Mouse (Mus musculus): ENCODE measurements around the gene Sart1.

Gene Sart1

DNA sequence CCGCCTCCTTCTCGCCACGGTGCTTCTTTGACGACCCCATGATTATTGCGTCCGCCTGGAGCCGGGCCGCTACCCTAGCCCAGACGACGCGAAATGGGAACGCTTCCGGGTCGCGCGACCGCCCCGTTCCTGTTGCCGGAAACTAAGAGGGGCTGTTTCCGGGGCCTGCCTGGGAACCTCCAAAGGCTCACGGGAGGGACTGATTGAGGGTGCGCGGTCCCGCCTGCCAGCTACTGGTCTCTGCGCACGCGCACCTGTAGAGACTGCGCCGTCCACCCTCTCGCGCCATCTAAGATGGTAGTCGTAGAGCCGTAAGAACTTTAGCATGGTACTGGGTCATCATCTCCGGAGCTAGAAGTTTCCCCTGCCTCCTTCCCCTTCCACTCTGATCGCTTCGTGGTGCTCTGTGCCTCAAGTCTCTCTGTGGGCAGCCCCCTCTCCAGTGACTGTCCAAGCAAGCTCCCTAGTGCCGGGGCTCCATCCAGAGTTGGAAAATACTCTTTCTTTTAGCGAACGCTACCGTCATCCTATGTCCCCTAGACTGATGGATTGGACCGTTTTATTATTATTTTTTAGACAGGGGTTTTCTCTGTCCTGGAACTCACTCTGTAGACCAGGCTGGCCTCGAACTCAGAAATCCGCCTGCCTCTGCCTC, at the start of gene Sart1:
Gene Sart1 (minus strand): TSS at position 116 of the 655 bp plus-strand sequence.
- peak; percentile 92 for DNase-seq

GRCm38 (mm10) chr19:5433951-5434350, 45.4 kb upstream of the Sart1 start:
- DNase-seq: no peak

- DNase-seq: no peak
These were observed 44.7 kb upstream of the Sart1 start for GRCm38 (mm10) chr19:5432992-5433852.

DNA sequence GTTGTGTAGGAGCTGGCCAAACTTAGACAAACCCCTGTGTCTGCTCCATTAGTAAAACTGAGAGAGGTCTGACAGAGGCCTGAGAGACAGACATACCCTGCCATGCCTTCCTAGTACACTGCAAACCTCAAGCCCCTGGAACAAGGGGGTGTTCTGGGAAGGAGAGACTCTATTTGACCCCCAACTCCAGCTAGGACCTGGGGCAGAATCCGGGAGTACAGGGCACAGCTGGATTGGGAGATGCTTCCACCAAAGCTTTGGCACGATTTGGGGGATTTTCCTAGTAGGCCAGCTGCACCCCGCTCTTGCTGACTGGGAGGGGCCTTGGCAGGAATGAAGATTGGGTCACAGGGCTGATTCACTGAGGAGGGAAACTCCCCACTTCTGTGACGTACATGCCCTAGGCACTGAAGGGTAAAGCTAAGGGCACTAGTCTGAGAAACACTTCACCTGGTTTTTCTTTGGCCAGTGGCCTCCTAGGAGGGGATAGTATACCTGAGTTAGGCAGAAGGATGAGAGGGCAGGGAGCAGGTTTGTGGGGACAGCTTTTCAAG, 43.5 kb upstream of the Sart1 start:
- no peak for DNase-seq

DNA sequence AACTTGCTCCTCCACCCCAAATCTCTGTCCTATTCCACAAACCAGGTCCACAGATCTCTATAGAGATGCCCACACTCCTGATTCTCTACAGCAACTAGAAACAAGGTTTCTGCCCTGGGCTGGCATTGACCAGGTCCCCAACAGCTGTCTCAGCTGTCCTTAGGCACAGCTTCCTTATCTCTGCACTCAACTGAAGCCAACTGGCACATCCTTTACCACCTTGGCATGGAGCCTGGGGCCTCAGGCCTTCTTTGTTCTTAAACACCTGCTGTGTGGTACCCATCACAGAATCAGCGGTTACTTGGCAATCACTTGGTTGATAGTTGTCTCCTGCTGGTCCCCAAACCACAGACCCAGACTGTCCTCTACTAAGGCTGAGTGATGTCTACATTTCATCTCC, 41.9 kb upstream of the Sart1 start:
- no peak for DNase-seq

GRCm38 (mm10) chr19:5429806-5430205, 41.3 kb upstream of the Sart1 start:
- no peak for DNase-seq

DNA sequence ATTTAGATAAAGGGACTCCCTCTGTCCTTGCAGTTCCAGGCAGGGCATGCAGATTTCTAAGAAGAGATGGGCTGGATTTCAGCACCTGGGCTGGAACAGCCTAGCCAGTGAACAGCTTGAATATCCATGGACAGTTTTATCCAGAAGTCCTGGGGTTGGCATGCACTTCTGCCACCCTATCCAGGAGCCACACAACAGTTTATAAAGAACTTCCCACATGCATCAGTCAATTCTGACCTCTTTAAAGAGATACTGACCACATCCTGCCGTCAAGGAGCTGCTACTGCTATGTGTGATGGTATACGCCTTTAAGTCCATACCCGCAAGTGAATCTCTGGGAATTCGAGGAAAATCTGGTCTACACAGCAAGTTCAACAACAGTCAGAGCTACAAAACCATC, 40.7 kb upstream of the Sart1 start:
- DNase-seq: no peak

- DNase-seq: no peak
These were observed 39.6 kb upstream of the Sart1 start for GRCm38 (mm10) chr19:5428083-5428482.

DNA sequence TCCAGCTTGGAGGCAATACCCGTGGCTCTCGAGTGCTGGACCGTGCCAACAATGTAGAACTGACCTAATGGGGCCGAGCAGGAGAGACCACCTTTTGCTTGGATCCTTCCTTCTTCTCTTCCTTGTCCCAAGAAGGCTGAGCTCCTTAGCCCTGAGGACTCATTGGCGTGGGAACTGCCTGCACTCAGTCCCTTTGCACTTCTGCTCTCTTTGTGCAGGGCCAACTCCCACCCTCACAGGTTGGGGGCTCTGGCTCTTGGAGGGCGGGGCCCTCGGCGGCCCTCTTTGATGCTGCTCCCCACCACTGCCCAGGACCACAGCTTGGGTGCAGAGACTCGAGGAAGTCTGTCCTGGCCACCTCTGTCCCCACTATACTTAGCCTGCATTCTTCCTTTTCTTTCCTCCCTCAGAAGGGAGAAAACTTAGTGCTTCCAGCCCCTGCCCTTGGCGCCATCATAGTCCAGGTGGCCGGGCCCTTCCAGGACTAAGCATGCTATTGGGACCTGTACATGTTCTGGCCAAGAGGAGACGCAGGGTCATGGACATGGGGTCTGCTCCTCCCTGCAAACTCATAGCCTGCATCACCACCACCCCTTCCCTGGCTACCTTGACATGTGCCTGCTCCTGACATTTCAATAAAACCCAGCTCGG, 38.3 kb upstream of the Sart1 start:
- DNase-seq: no peak

GRCm38 (mm10) chr19:5425906-5426565, 37.5 kb upstream of the Sart1 start:
- no peak for DNase-seq

- peak; percentile 97 for DNase-seq
These were observed 36.6 kb upstream of the Sart1 start, which contains the start of the genes Drap1 and AI837181 for GRCm38 (mm10) chr19:5424782-5425741. TSS of gene Drap1 (minus strand) at chr19:5424979. TSS of gene AI837181 (plus strand) at chr19:5425144.

- peak; percentile 73 for DNase-seq
These were observed 35.7 kb upstream of the Sart1 start for GRCm38 (mm10) chr19:5424092-5424781.

GRCm38 (mm10) chr19:5423561-5423960, 35.1 kb upstream of the Sart1 start:
- no peak for DNase-seq

DNA sequence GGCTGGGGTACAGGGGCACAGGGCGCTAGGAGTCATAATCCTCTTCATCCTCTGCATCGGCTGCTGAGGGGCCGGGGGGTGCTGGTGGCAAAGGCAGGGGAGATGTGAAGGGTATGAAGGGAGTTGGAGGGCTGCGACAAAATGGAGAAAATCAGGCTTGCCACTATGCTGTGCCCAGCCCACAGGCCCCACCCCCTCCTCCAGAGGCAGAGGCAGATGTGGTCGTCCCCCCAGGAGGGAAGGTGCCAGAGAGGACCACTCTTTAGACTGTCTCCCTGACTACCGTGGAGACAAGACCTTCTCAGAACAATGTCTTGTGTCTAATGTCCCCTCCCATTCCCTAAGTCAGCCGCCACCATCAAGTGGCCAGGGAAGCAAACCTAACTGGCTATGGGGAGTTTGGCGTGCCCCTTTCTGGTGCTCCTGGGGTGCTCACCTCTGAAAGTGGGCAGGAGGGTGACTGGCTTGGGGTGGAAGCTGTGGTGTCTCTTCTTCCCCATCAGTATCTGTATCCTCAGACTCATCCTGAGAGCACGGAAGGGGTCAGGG, 34.5 kb upstream of the Sart1 start:
- DNase-seq: no peak

DNA sequence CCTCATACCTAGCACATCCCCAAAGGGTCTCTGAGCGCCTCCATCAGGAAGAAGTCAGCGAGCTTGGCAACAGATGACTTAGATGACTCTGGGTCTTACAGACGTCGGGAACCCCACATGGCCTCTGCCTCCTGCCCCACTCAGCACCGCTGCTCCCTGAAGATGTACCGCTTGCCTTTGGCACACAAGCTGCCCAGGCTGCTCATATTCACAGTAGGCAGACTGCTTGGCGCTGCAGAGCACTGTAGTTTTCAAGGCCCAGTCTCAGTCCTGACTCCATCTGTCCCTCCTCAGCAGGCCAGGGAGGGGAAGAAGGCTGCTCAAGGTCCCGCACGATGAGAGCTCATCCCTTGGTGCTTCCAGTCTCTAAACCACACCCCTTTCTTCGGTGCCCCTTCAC, 33.8 kb upstream of the Sart1 start:
- DNase-seq: no peak

DNA sequence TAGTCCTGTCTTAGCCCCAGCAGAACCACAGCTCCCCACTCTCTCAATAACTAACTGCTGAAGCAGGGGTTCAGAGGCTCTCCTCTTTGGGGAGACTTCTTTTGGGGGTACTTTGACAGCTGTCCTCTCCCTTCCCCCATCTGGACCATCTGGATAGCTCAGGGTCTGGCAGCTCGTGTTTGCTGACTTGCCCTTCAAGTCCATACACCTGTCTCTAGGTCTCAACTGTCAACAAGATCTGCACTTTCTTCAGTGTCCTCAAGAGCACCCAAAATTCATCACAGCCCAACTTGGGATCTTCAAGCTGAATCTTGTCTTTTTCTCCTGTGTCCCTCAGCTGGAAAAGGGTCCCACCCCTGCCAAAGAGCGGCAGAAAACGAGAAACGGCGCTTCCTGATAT, 33.3 kb upstream of the Sart1 start:
- no peak for DNase-seq

- DNase-seq: no peak
These were observed 32.1 kb upstream of the Sart1 start for GRCm38 (mm10) chr19:5420579-5420978.

DNA sequence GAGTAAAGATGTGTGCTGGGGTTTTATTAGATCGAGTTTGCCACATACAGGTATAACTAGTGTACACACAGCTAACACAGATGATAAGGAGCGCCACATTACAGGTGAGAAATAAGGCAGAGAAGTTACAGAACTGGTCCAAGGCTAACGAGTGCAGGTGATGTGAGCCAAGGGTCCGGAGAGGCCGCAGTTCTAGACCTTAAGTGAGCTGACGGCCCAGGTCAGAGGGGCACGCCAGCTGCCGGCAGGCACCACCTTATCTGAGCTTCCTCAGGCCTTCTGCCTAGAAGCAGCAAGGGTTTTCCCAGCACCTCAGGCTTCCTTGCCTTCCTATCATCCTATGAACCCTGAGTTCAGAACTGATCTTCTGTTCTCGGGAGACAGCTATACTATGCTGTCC, 31.1 kb upstream of the Sart1 start:
- no peak for DNase-seq

- no peak for DNase-seq
These were observed 30.4 kb upstream of the Sart1 start for GRCm38 (mm10) chr19:5418750-5419466.

DNA sequence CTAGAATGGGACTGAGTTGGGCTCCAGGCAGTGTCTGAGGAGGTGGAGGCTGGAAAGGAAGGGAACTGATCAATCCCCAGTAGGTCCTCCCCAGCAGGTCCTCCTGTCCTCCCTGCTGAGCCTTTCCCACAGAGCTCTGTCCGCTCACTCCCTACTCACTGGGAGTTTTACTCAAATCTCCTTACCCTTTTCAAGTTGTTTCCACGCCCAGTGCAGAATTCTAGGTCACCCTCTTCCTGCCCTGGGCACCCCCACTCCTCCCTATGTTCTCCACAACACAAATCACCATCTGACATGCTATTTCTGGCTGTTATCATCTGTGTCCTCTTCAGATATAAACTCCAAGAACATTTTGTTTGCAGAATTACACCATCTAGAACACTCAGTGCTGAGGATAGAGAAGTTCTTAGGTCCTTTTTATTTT, 26.0 kb upstream of the Sart1 start:
- no peak for DNase-seq
